Mouse (Mus musculus) cerebellum, adult 8-10 months (tissue): ENCODE measurements around the gene 5730596B20Rik.

Experiments used
- DNase-seq: peaks from one replicate; pipeline ENCODE4 v3.0.0; 2022

5730596B20Rik gene

GRCm38 (mm10) chr6:52177061-52177735 is at the start of gene 5730596B20Rik:
Gene 5730596B20Rik (plus strand): TSS chr6:52177498.
- no peak for DNase-seq

- DNase-seq, result no peak
These were observed 39.3 kb upstream of the 5730596B20Rik start for GRCm38 (mm10) chr6:52137841-52138535.

- no peak for DNase-seq
These were observed 38.7 kb upstream of the 5730596B20Rik start for GRCm38 (mm10) chr6:52138576-52138975.

DNA sequence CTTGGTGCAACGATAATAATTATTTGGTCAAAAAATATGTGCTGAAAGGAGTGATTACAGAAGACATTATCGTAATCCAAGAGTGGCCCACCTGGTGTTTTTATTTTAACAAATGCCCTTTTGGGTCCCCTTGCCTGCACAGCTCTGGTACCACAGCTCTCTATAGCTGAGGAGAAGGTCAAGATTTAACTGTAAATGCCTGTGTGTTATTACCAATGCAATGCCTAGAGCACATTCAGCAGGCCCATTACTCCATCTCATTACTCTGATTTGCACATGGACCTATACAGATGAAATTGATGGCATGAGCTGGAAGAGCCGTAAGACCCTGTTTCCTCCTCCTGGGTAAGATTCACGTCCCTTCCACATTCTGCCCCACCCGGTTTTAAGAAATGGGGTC is 38.2 kb upstream of the 5730596B20Rik start:
- DNase-seq, result no peak

DNA sequence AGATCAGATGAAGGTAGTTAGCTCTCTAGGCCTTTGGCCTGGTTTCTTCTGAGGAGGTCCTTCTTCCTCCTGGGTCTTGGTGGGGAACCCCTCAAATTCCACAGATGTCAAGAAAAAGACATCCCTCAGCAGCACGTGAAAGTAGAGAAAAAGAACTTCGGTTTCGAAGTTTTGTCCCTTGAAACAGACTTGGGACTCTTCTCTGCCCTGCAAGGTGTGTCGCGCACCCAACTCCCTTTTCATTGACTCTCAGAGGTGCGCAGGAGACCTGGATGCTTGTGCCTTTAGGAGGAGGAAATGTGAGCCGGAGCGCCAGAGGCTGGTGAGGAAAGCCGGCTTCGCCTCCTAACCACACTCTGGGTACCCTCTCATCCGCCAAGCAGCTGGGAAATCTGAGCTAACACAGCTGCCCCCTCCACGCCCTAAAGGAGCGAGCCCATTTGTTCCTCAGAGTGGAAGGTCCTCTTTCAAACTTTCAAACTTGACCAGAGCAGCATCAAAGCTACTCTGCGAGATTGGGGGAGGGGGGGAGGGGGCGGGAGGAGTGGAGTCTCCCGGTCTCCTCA is 26.8 kb upstream of the 5730596B20Rik start:
- DNase-seq, result no peak

DNA sequence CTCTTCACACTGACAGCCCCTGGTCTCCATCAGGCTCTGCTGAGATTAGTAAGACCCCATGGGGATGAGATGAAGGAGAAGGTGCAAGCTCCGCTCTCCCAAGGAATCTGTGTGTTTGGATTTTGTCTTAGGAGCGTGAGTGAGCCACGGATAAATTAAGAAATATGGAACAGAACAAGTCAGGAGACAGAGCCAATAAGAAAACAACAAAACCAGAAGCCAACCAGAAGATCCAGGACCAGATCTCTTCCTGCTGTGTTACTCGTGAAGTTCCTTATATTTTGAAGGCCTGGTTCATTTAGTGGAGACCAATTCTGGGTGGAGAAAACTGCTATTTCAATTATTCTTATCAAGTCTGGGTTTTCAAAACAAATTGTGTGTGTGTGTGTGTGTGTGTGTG is 25.7 kb upstream of the 5730596B20Rik start:
- no peak for DNase-seq

DNA sequence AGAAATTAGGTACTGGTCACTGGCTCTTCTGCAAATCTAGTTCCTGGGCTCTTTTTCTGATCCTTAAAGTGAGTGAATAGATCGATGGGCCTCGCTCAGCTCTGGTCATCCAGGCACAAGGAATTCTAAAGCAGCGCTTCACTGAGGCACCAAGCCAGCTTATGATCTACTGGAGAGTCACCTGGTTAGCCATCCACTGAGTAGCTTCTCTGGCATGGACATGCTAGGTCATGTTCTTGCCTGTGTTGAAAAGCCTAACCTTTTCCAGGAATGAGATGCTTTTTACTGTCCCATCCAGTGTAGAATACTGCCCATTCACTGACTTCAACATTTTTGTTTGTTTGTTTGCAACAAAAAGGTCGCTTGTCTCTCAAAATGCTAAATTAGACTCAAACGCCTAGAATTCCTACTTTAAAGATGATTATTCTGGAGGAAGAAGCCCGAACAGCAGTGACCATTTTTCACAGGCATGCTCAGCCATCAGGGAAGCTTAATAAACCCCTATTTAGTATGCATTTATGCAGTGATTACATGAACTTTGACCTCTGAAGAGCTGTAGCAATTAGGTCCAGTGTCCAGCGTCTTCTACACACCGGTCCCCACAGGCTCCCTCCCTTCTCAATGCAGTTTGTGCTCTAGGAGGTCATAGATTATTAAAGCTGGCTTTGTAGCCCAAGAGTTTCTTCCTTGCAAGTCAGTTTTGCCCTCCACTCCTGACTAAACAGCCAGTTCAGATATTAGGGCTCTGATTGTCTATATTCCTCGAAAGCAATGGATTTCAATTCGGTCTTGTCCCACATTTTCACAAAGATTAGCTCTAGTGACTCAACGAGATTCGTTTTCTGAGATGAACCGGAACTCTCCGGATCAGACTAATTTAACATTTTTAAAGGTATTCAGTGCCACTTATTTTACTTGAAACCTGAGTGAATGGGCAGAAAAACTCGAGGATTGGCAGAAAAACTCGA is 24.8 kb upstream of the 5730596B20Rik start:
- no peak for DNase-seq

- no peak for DNase-seq
These were observed 24.0 kb upstream of the 5730596B20Rik start for GRCm38 (mm10) chr6:52153270-52153669.

DNA sequence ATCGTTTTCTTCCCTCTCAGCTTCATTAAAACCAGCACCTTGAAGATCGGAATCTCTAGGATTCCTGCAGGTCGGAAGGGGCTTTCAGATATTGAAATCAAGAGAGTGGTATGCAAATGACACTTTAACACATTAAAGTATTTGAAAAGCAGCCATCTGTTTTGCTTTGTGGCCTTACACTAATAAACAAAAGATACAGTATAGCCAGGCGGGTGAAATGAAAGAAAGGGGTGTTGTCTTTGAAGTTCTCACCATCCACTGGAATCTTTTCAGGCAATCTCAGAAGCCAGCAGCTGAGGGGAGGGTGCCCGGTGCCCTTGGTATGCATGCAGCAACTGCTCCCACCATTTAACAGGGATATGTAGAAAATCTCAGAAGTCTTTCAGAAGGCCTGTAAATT is 23.3 kb upstream of the 5730596B20Rik start:
- DNase-seq, result no peak

GRCm38 (mm10) chr6:52155471-52155870 is 21.8 kb upstream of the 5730596B20Rik start:
- no peak for DNase-seq

DNA sequence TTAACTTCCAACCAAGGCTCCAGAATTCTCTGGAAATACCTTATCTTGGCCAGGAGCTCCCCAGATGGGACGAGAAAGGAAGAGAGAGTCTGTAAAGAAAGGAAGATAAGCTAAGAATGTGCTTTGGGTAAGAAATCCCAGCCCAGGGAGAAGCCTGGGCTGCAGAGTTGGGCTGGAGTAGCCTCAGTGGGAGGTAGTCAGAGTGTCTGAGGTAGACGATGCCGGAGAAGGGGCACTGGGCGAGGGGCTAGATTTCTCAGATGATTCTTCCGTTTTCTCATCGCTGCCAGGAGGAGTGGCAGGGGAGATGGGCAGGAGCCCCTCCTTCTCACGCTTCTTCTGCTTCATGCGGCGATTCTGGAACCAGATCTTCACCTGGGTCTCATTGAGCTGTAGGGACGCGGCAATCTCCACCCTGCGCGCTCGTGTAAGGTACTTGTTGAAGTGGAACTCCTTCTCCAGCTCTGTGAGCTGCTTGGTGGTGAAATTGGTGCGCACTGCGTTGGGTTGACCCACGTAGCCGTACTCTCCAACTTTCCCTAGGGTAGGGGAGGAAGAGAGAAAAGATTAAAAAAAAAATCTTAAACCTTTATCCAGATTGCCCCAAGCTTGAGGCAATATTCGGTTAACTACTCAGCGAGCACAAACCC is 20.6 kb upstream of the 5730596B20Rik start:
- no peak for DNase-seq

DNA sequence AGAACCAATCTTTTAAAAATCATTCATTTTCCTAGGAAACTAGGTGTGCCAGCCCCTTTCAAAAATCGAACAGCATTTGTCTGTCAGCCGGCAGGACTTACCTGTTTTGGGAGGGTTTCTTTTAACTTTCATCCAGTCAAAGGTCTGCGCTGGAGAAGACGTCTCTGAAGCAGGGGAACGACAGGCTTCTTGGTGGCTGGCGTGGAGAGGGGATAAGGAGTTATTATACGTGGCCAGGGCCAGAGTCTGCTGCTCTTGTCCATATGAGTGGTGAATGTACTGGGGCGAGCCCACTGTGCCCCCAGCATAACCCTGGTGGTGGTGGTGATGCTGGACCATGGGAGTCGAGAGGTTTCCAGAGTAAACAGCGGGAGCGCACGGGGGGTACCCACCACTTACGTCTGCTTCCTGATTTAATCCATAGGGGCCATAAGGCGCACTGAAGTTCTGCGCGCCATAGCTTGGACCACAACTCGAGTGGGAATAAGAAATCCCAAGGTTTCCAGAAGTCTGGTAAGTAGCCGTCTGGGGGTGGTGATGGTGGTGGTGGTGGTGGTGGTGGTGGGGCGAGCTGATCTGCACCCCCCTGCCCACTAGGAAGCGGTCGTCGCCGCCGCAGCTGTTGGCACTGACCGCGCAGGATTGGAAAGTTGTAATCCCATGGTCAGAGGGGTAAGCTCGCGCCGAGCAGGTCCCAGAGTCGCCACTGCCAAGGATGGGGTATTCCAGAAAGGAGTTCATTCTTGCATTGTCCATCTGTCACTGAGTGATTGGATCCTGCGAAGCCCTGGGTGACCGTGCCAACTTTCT is 19.6 kb upstream of the 5730596B20Rik start:
- no peak for DNase-seq

- no peak for DNase-seq
These were observed 18.8 kb upstream of the 5730596B20Rik start, which contains the start of gene Hoxa1 for GRCm38 (mm10) chr6:52158276-52159051. Gene Hoxa1 (minus strand): TSS chr6:52158317.

GRCm38 (mm10) chr6:52159164-52159761 is 18.0 kb upstream of the 5730596B20Rik start:
- no peak for DNase-seq

DNA sequence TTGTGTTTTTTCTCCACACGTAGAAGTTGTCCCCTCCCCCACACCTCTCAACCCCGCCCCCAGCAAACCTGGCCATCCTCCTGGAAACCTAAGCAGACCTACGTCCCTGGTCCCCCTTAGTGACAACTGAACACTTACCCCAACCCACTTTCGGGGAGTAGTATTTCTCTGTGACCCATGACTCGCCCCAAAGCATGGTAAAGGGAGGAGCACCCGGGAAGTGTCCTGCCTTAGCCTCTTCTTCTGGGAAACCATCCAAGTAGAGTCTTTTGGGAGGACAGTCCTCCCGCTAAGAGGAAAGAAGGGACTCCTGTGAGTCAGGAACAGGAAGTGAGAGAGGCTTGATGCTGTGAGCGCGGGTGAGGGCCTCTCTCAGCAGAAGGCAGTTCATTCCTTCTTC is 17.3 kb upstream of the 5730596B20Rik start:
- DNase-seq, result no peak

DNA sequence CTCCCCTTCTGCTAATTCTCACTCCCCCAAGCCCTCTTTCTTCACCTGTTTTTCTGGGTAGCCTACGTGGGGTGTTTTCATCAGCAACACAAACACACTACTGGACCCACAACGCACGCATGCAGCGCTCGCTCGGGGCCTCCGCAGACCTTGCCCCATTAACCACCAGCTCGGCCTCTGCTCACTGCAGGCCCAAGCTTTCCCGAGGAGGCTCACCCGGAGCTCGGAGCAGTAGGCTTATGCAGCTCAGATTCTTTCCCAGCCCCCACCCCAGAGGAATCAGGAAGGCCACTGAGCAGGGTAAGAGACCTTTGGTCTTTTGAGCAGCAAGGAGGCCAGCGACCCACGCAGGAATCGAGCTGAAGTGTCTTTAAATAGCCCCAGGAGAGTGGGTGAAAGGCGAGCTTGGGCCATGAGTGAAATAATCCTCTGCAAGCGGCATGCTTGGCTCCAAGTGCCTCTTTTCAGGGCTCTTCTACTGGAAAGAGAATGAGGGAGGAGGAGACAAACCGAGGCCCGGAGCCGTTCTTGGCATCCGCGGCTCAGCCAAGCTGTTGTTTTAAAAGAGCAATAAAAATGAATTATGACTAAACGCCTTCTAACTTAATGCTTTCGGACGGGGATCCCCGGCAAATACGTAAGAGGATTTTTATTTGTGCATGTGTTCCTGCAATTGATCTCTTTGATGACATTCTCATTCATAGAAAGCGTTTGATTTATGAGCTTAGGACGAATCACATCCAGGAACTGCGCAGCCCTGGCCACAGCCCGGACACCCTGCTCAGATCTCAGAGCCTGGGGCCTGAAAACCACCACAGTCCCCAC is 16.6 kb upstream of the 5730596B20Rik start:
- DNase-seq, result no peak

DNA sequence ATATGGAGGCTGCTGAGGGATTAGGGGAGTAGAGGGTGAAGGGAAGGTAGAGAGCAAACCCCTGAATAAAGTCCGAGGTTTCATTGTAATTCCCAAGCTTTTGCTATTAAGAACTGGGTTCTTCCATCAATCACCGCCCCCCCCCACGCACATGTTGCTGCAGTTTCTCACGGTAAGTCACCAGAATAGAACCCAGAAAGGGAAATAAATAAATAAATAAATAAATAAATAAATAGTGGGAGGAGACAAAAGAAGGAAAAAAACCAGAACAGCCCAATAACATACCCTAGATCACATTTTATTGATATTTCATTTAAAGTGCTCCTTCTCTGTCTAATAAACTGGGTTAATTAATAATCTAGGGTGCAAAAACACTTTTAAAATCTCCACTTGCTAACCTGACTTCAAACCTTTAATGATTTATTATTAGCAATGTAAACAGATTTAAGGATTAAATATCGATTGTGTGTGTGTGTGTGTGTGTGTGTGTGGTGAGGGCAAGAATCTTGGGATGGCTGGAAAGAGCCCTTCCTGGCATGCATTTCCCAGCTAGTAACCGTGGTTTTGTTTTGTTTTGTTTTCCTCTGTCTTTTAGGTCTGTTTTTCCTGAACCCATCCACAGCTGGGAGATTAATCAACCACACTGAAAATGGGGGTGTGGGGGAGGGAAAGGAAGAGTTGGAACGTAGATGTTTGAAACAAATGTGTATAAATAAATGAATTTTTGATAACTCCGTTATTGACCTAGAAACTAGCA is 15.8 kb upstream of the 5730596B20Rik start:
- no peak for DNase-seq

DNA sequence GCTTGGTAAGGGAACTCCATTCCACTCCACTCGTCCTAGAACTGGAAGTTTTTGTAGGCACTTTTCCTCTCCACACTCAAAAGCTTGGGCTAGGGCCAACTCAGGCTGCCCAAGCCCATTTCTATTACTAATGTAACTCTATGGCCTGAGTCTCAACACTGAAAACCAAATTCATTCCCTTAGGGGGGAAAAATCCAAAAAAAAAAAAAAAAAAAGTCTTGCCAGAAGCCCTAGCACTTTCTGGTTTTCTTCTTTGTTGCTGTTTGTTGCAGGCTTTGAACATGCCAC is 15.3 kb upstream of the 5730596B20Rik start:
- DNase-seq, result no peak
